Mouse (Mus musculus) urinary bladder, postnatal 14 days (tissue): ENCODE data around the gene Agtpbp1.

Source experiments
- DNase-seq: peaks from one replicate; pipeline ENCODE4 v3.0.0; 2021; ENCODE audit warnings: low spot score

Agtpbp1 gene

GRCm38 (mm10) chr13:59572549-59572948 lies 12.5 kb downstream of the Agtpbp1 start:
- DNase-seq: peak; percentile 23

GRCm38 (mm10) chr13:59571107-59571506 lies 13.9 kb downstream of the Agtpbp1 start:
- DNase-seq: no peak

GRCm38 (mm10) chr13:59565945-59566520 lies 19.0 kb downstream of the Agtpbp1 start:
- no peak for DNase-seq

- no peak for DNase-seq
These were observed 20.1 kb downstream of the Agtpbp1 start for GRCm38 (mm10) chr13:59564923-59565322.

- no peak for DNase-seq
These were observed 20.5 kb downstream of the Agtpbp1 start for GRCm38 (mm10) chr13:59564505-59564904.

- no peak for DNase-seq
These were observed 22.6 kb downstream of the Agtpbp1 start for GRCm38 (mm10) chr13:59562471-59562870.

GRCm38 (mm10) chr13:59558776-59559175 lies 26.3 kb downstream of the Agtpbp1 start:
- no peak for DNase-seq

- peak; percentile 90 for DNase-seq
These were observed 27.6 kb downstream of the Agtpbp1 start for GRCm38 (mm10) chr13:59557185-59557985.

GRCm38 (mm10) chr13:59556670-59557069 lies 28.4 kb downstream of the Agtpbp1 start:
- DNase-seq: peak; percentile 43

GRCm38 (mm10) chr13:59555613-59556192 lies 29.3 kb downstream of the Agtpbp1 start:
- DNase-seq: no peak

GRCm38 (mm10) chr13:59554772-59555505 lies 30.1 kb downstream of the Agtpbp1 start:
- no peak for DNase-seq

- DNase-seq: no peak
These were observed 32.3 kb downstream of the Agtpbp1 start for GRCm38 (mm10) chr13:59552751-59553150.

- no peak for DNase-seq
These were observed 32.7 kb downstream of the Agtpbp1 start for GRCm38 (mm10) chr13:59552286-59552685.

GRCm38 (mm10) chr13:59549318-59549798 lies 35.7 kb downstream of the Agtpbp1 start:
- no peak for DNase-seq

- no peak for DNase-seq
These were observed 37.3 kb downstream of the Agtpbp1 start for GRCm38 (mm10) chr13:59547716-59548115.

GRCm38 (mm10) chr13:59547091-59547490 lies 37.9 kb downstream of the Agtpbp1 start:
- no peak for DNase-seq

- DNase-seq: no peak
These were observed 42.6 kb downstream of the Agtpbp1 start for GRCm38 (mm10) chr13:59542411-59542810.

GRCm38 (mm10) chr13:59540030-59540429 lies 45.0 kb downstream of the Agtpbp1 start:
- DNase-seq: no peak

GRCm38 (mm10) chr13:59538661-59539060 lies 46.4 kb downstream of the Agtpbp1 start:
- no peak for DNase-seq

GRCm38 (mm10) chr13:59536631-59537030 lies 48.4 kb downstream of the Agtpbp1 start:
- no peak for DNase-seq

GRCm38 (mm10) chr13:59535746-59536145 lies 49.3 kb downstream of the Agtpbp1 start:
- DNase-seq: no peak

- DNase-seq: no peak
These were observed 50.7 kb downstream of the Agtpbp1 start for GRCm38 (mm10) chr13:59534301-59534700.
